Mouse (Mus musculus) lung, adult 2 months (tissue): Measurements from ENCODE around the gene Tmem176a.

Experiments used
- CTCF ChIP-seq: fragments of 200-500 bp; IDR thresholded peaks from 2 replicates; pipeline ENCODE4 v1.5.1; 2011; ENCODE audit warnings: mild to moderate bottlenecking, low read length, control low read depth; ENCODE audit not compliant: insufficient read depth
- POLR2A ChIP-seq: fragments of 200-500 bp; IDR thresholded peaks from 2 replicates; pipeline ENCODE4 v1.6.1; 2011; ENCODE audit warnings: low read depth, mild to moderate bottlenecking, control low read depth, low read length, borderline replicate concordance; ENCODE audit errors: extremely low read depth

DNA sequence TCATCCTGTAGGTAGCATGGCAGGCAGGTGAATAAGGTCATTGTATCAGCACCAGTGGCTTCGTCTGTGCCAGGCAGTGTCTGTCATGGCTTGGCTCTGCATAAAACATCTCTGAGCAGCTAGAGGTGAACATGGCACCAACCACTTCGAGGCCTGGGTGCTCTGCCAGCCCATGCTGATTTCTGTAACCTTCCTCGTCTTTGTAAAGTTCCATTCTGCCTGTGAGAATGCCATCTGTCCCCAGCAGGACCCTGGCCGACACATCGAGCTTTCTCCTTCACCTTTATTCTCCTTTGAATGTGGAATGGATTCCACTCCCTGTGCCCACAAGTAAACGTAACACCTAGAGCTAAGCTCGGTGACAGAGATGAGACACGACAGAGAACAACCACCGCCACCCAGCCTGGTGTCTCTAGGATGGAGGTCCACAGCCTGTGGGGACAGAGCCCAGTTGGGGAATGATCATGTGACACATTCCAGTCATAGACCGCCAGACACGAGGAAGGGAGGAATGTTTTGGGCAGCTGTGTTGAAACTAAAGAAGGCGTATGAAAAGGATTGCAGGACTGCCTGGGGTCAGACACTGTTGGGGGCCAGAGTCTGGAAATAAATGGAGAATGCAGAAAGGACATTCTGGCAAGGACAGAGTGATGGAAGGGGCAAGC is 21.0 kb downstream of the Tmem176a start:
- 0 out of 2 replicates have a peak, but pooled peaks have one; percentile 15 for TF ChIP-seq POLR2A
- TF ChIP-seq CTCF = no peak
